Comparison of ENCODE assay signal across 9 mouse cellular contexts in the genomic region with DNA sequence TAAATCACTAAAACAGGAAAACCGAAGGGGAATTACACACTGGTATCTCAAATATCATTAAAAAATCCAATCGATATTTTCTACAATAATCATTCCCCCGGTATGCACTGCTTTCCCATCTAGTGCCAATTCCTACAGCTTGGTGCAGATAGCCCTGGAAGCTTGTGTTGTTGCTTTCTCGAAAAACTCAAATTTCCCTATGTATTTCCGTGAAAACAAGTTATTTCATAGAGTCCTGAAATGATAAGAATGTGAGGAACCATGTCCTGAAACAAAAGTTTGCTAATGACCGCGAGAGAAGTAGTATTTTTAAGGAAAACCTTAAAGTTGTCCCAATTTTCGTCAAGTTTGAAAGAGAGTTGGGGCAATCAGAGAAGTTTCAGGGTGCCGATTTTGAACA. TPM values are rescaled to one million over a fixed set of nuclear protein-coding genes. Genes with fewer than 3 reads are reported as not detected.
DNase-seq lines count a peak whose midpoint lies in the region; ATAC-seq and TF ChIP-seq lines count a peak whose summit lies in the region.
"Had no signal": no experiment of that assay in that cellular context is flagged by ENCODE, and none has a peak within 500 bp of the region (broad histone marks: within the 10 kb centered on the region; RNA-seq: fewer than 3 reads in every experiment).

No protein-coding gene starts in this region.

- H3K4me2 ChIP-seq in heart, embryonic 13.5 days: peak overlapping the region; percentile 99
- peak overlapping the region; percentile 98 for H3K4me2 ChIP-seq in hindbrain, embryonic 11.5 days (replicated peaks; ENCODE audit: low read depth, low read length)
- H3K4me2 ChIP-seq in midbrain, embryonic 12.5 days (replicated peaks): peak overlapping the region; percentile 98

- H3K4me3 ChIP-seq in heart, embryonic 13.5 days: peak overlapping the region; percentile 69
- peak overlapping the region; percentile 2 to 46; a peak in 2 of 4 replicates for H3K4me3 ChIP-seq in MEL (ENCODE audit: control insufficient read depth in 1 of 2, insufficient read depth in 1 of 2, low read depth in 2 of 2, low read length in 2 of 2)
- H3K4me3 ChIP-seq in hindbrain, embryonic 11.5 days (ENCODE audit: low read depth, low read length): peak overlapping the region; percentile 57
- peak overlapping the region; percentile 59 for H3K4me3 ChIP-seq in midbrain, embryonic 12.5 days

- no peak for ATAC-seq in heart, embryonic 13.5 days (ENCODE audit: extremely low read depth, insufficient number of reproducible peaks, low FRiP score, low TSS enrichment)
- ATAC-seq in hindbrain, embryonic 11.5 days (ENCODE audit: low FRiP score): no peak
- ATAC-seq in midbrain, embryonic 12.5 days (ENCODE audit: low FRiP score, low read depth): no peak

- intact Hi-C loops in heart, postnatal 25 days (cut with DNase I): no loop called here
- intact Hi-C loops in left cerebral cortex, postnatal 36 days (cut with DNase I): no loop called here

- no peak for TF ChIP-seq EP300 in MEL (IDR thresholded peaks at IDR 0.05; ENCODE audit: low read depth in 1 of 2, low read length in 2 of 2)

- 19% methylated on average over 9 of the region's 9 CpGs for WGBS in heart, embryonic 13.5 days
- WGBS in hindbrain, embryonic 11.5 days: 26% methylated on average over 9 of the region's 9 CpGs
- WGBS in midbrain, embryonic 12.5 days: 26% methylated on average over 9 of the region's 9 CpGs

- H3K79me2 ChIP-seq in MEL (ENCODE audit: control insufficient read depth, insufficient read depth, low read length, poor library complexity): peaks cover 3% of the 10 kb centered on the region; the same call in 1 of the 2 replicates

- H3K4me1 ChIP-seq in heart, embryonic 13.5 days: peaks cover 29% of the 10 kb centered on the region
- H3K4me1 ChIP-seq in MEL (ENCODE audit: control insufficient read depth in 1 of 2, insufficient read depth in 2 of 2, low read length in 2 of 2): peaks cover 0 to 11% of the 10 kb centered on the region in 2 experiments; a peak in 1 of 4 replicates
- H3K4me1 ChIP-seq in hindbrain, embryonic 11.5 days (replicated peaks; ENCODE audit: control insufficient read depth, insufficient read depth, low read length): no peaks in the 10 kb centered on the region
- H3K4me1 ChIP-seq in midbrain, embryonic 12.5 days: peaks cover 22% of the 10 kb centered on the region

- no peaks in the 10 kb centered on the region for H3K36me3 ChIP-seq in heart, embryonic 13.5 days
- H3K36me3 ChIP-seq in MEL (ENCODE audit: control insufficient read depth in 1 of 2, insufficient read depth in 2 of 2, low read length in 2 of 2): peaks cover 0 to 39% of the 10 kb centered on the region in 2 experiments; a peak in 2 of 4 replicates
- H3K36me3 ChIP-seq in hindbrain, embryonic 11.5 days (ENCODE audit: control insufficient read depth, insufficient read depth, low read length): no peaks in the 10 kb centered on the region
- no peaks in the 10 kb centered on the region for H3K36me3 ChIP-seq in midbrain, embryonic 12.5 days

- no peaks in the 10 kb centered on the region for H3K9me3 ChIP-seq in heart, embryonic 13.5 days
- no peaks in the 10 kb centered on the region for H3K9me3 ChIP-seq in MEL (replicated peaks; ENCODE audit: insufficient read depth, low read length)
- H3K9me3 ChIP-seq in hindbrain, embryonic 11.5 days (ENCODE audit: control insufficient read depth, low read length): no peaks in the 10 kb centered on the region
- no peaks in the 10 kb centered on the region for H3K9me3 ChIP-seq in midbrain, embryonic 12.5 days

- peak overlapping the region; percentile 98 for H3K27ac ChIP-seq in heart, embryonic 13.5 days (replicated peaks)
- H3K27ac ChIP-seq in MEL (ENCODE audit: control insufficient read depth, low read depth, low read length): peak overlapping the region; percentile 98
- peak overlapping the region; percentile 97 for H3K27ac ChIP-seq in hindbrain, embryonic 11.5 days (ENCODE audit: low read depth, low read length)
- peak overlapping the region; percentile 97 for H3K27ac ChIP-seq in midbrain, embryonic 12.5 days (replicated peaks)

- no peak for TF ChIP-seq POLR2A in MEL (IDR thresholded peaks at IDR 0.05; ENCODE audit: control insufficient read depth in 1 of 2, insufficient read depth in 1 of 2, low read depth in 1 of 2, low read length in 2 of 2, poor library complexity in 1 of 2)

- TF ChIP-seq RAD21 in MEL (IDR thresholded peaks at IDR 0.05; ENCODE audit: low read depth, low read length): no peak

- no peak for DNase-seq in heart, postnatal 25 days (ENCODE audit: low spot score)
- DNase-seq in MEL (ENCODE audit: low read depth, low spot score): peak; percentile 69
- no peak for DNase-seq in hindbrain, embryonic 11.5 days (ENCODE audit: low spot score)
- DNase-seq in right cerebral cortex, postnatal 14 days: no peak
- DNase-seq in kidney, adult 11 months: no peak
- no peak for DNase-seq in left cerebral cortex, postnatal 36 days (ENCODE audit: low spot score in 2 of 2)

- H3K9ac ChIP-seq in heart, embryonic 13.5 days: peak overlapping the region; percentile 96
- H3K9ac ChIP-seq in MEL (ENCODE audit: control insufficient read depth, low read depth, low read length, poor library complexity, severe bottlenecking): peak overlapping the region; percentile 93
- H3K9ac ChIP-seq in hindbrain, embryonic 11.5 days (ENCODE audit: low read depth, low read length): peak overlapping the region; percentile 90
- peak overlapping the region; percentile 75; the same call in 1 of the 2 replicates for H3K9ac ChIP-seq in midbrain, embryonic 12.5 days (replicated peaks)

- H3K27me3 ChIP-seq in heart, embryonic 13.5 days (replicated peaks): no peaks in the 10 kb centered on the region
- H3K27me3 ChIP-seq in MEL (ENCODE audit: control insufficient read depth in 1 of 2, insufficient read depth in 2 of 2, low read length in 2 of 2): no peaks in the 10 kb centered on the region
- no peaks in the 10 kb centered on the region for H3K27me3 ChIP-seq in hindbrain, embryonic 11.5 days (ENCODE audit: control insufficient read depth, insufficient read depth, low read length)
- H3K27me3 ChIP-seq in midbrain, embryonic 12.5 days: no peaks in the 10 kb centered on the region
- H3K27me3 ChIP-seq: Patski had no signal

- no peak for TF ChIP-seq CTCF in MEL (IDR thresholded peaks at IDR 0.05 in 2 of 3, conservative IDR thresholded peaks at IDR 0.05 in 1 of 3; ENCODE audit: control insufficient read depth in 1 of 3, insufficient read depth in 1 of 3, low read depth in 2 of 3, low read length in 3 of 3, poor library complexity in 1 of 3, severe bottlenecking in 1 of 3)

RNA-seq across cellular contexts. Expression of a gene that starts 1.3 kb away (rescaled TPM):
- polyA plus RNA-seq in heart, embryonic 13.5 days (2015; fragmentation: Nextera tagmentation; extraction: Ambion mirVana): 0.23 and 0.29 TPM in 2 replicates
- 1 to 10 TPM; 1.8 to 2.5 TPM for total RNA-seq in heart, postnatal 25 days (2021)
- 115 and 134 TPM in 2 replicates for total RNA-seq in MEL (2012; rRNA removed)
- under 1 TPM in 1 of 2 experiments, not detected in 1; 0.24 TPM for polyA plus RNA-seq in MEL (2012; ENCODE audit: insufficient read depth in 1 of 2, insufficient read length in 2 of 2, low read depth in 1 of 2, low replicate concordance in 2 of 2, missing spikeins in 1 of 2)
- polyA plus RNA-seq in hindbrain, embryonic 11.5 days (2014; fragmentation: Nextera tagmentation; extraction: Ambion mirVana): 0.56 and 0.57 TPM in 2 replicates
- polyA plus RNA-seq in midbrain, embryonic 12.5 days (2016; fragmentation: Nextera tagmentation; extraction: Ambion mirVana): 0.37 and 0.45 TPM in 2 replicates
- total RNA-seq in left cerebral cortex, postnatal 36 days (2021): 1 to 10 TPM; 4.7 to 6.5 TPM

RNA-seq across cellular contexts. Expression of a gene that starts 2.9 kb away (rescaled TPM):
- polyA plus RNA-seq in heart, embryonic 13.5 days (2015; fragmentation: Nextera tagmentation; extraction: Ambion mirVana): not detected in 2 replicates
- total RNA-seq in heart, postnatal 25 days (2021): 10 to 100 TPM; 33.0 to 46.9 TPM
- total RNA-seq in MEL (2012; rRNA removed): 3,786 and 4,217 TPM in 2 replicates
- 10 to 100 TPM in 1 of 2 experiments, not detected in 1; 14.4 TPM for polyA plus RNA-seq in MEL (2012; ENCODE audit: insufficient read depth in 1 of 2, insufficient read length in 2 of 2, low read depth in 1 of 2, low replicate concordance in 2 of 2, missing spikeins in 1 of 2)
- polyA plus RNA-seq in hindbrain, embryonic 11.5 days (2014; fragmentation: Nextera tagmentation; extraction: Ambion mirVana): 0.56 and 0.80 TPM in 2 replicates
- 0.85 and 1.7 TPM in 2 replicates for polyA plus RNA-seq in midbrain, embryonic 12.5 days (2016; fragmentation: Nextera tagmentation; extraction: Ambion mirVana)
- 100 to 1,000 TPM; 173 to 184 TPM for total RNA-seq in left cerebral cortex, postnatal 36 days (2021)
- polyA plus RNA-seq: Patski had no signal

RNA-seq across cellular contexts. Expression of a gene that starts 7.8 kb away (rescaled TPM):
- polyA plus RNA-seq in heart, embryonic 13.5 days (2015; fragmentation: Nextera tagmentation; extraction: Ambion mirVana): 1.5 and 2.2 TPM in 2 replicates
- total RNA-seq in heart, postnatal 25 days (2021): 10 to 100 TPM; 15.4 to 27.3 TPM
- 1,049 and 1,400 TPM in 2 replicates for total RNA-seq in MEL (2012; rRNA removed)
- 1 to 10 TPM in 1 of 2 experiments, not detected in 1; 4.5 TPM for polyA plus RNA-seq in MEL (2012; ENCODE audit: insufficient read depth in 1 of 2, insufficient read length in 2 of 2, low read depth in 1 of 2, low replicate concordance in 2 of 2, missing spikeins in 1 of 2)
- 6.7 and 6.9 TPM in 2 replicates for polyA plus RNA-seq in hindbrain, embryonic 11.5 days (2014; fragmentation: Nextera tagmentation; extraction: Ambion mirVana)
- polyA plus RNA-seq in midbrain, embryonic 12.5 days (2016; fragmentation: Nextera tagmentation; extraction: Ambion mirVana): 6.5 and 7.0 TPM in 2 replicates
- total RNA-seq in left cerebral cortex, postnatal 36 days (2021): 10 to 100 TPM; 46.6 to 51.6 TPM

RNA-seq across cellular contexts. Expression of a gene that starts 10.5 kb away (rescaled TPM):
- polyA plus RNA-seq in heart, embryonic 13.5 days (2015; fragmentation: Nextera tagmentation; extraction: Ambion mirVana): 0.28 and 0.48 TPM in 2 replicates
- 10 to 100 TPM in 1 of 2 experiments, 1 to 10 TPM in 1; 6.4 to 10.6 TPM for total RNA-seq in heart, postnatal 25 days (2021)
- 541 and 709 TPM in 2 replicates for total RNA-seq in MEL (2012; rRNA removed)
- 1 to 10 TPM in 1 of 2 experiments, not detected in 1; 1.2 TPM for polyA plus RNA-seq in MEL (2012; ENCODE audit: insufficient read depth in 1 of 2, insufficient read length in 2 of 2, low read depth in 1 of 2, low replicate concordance in 2 of 2, missing spikeins in 1 of 2)
- polyA plus RNA-seq in hindbrain, embryonic 11.5 days (2014; fragmentation: Nextera tagmentation; extraction: Ambion mirVana): 1.0 and 1.1 TPM in 2 replicates
- polyA plus RNA-seq in midbrain, embryonic 12.5 days (2016; fragmentation: Nextera tagmentation; extraction: Ambion mirVana): 1.0 and 1.3 TPM in 2 replicates
- 10 to 100 TPM; 17.9 to 18.2 TPM for total RNA-seq in left cerebral cortex, postnatal 36 days (2021)

RNA-seq across cellular contexts. Expression of a gene that starts 11.2 kb away (rescaled TPM):
- polyA plus RNA-seq in heart, embryonic 13.5 days (2015; fragmentation: Nextera tagmentation; extraction: Ambion mirVana): 0.32 and 0.52 TPM in 2 replicates
- 1 to 10 TPM; 1.4 to 1.9 TPM for total RNA-seq in heart, postnatal 25 days (2021)
- total RNA-seq in MEL (2012; rRNA removed): 275 and 350 TPM in 2 replicates
- under 1 TPM in 1 of 2 experiments, not detected in 1; 0.70 TPM for polyA plus RNA-seq in MEL (2012; ENCODE audit: insufficient read depth in 1 of 2, insufficient read length in 2 of 2, low read depth in 1 of 2, low replicate concordance in 2 of 2, missing spikeins in 1 of 2)
- 0.60 and 0.89 TPM in 2 replicates for polyA plus RNA-seq in hindbrain, embryonic 11.5 days (2014; fragmentation: Nextera tagmentation; extraction: Ambion mirVana)
- 0.56 and 0.64 TPM in 2 replicates for polyA plus RNA-seq in midbrain, embryonic 12.5 days (2016; fragmentation: Nextera tagmentation; extraction: Ambion mirVana)
- 1 to 10 TPM in 1 of 2 experiments, under 1 TPM in 1; 0.79 to 1.2 TPM for total RNA-seq in left cerebral cortex, postnatal 36 days (2021)
